Mouse (Mus musculus) embryonic facial prominence, embryonic 10.5 days (tissue): ENCODE data around the gene Aamdc. TPM values are rescaled to one million over a fixed set of nuclear protein-coding genes. Genes with fewer than 3 reads are reported as not detected.

Source experiments
- polyA plus RNA-seq: library from polyadenylated mRNA; unstranded; fragments of >200 nt; fragmentation: Nextera tagmentation; extraction: Ambion mirVana; gene quantifications from 2 replicates; pipeline ENCODE4 v1.2.1, GENCODE M21; 2016

Gene Aamdc
- polyA plus RNA-seq, 1 experiment from 2014 or later: 38.0 TPM

Other genes starting within 250 kb of the Aamdc start
- gene Usp35, start 247.5 kb downstream of the Aamdc start, polyA plus RNA-seq: 1.8 TPM in 2 replicates
- 4.0 and 4.6 TPM in 2 replicates for gene Kctd21, start 247.2 kb downstream of the Aamdc start, polyA plus RNA-seq
- 55.2 and 58.8 TPM in 2 replicates for gene Alg8, start 207.9 kb downstream of the Aamdc start, polyA plus RNA-seq
- gene Ndufc2, start 179.5 kb downstream of the Aamdc start, polyA plus RNA-seq: 304 and 310 TPM in 2 replicates
- 0.26 and 0.45 TPM in 2 replicates for gene Thrsp, start 161.8 kb downstream of the Aamdc start, polyA plus RNA-seq
- gene Kctd14, start 128.2 kb downstream of the Aamdc start, polyA plus RNA-seq: 0.45 and 0.95 TPM in 2 replicates
- 67.9 and 68.3 TPM in 2 replicates for gene Ints4, start 98.5 kb downstream of the Aamdc start, polyA plus RNA-seq
- gene Rsf1, start 392 bp upstream of the Aamdc start, polyA plus RNA-seq: 26.2 and 27.0 TPM in 2 replicates
- 296 and 321 TPM in 2 replicates for gene Clns1a, start 117.1 kb upstream of the Aamdc start, polyA plus RNA-seq
- gene Aqp11, start 158.8 kb upstream of the Aamdc start, polyA plus RNA-seq: 3.2 and 4.0 TPM in 2 replicates
- 43.6 and 44.2 TPM in 2 replicates for gene Pak1, start 209.0 kb upstream of the Aamdc start, polyA plus RNA-seq